Mouse (Mus musculus): ENCODE data around the gene Eif3b. TPM values are rescaled to one million over a fixed set of nuclear protein-coding genes. Genes with fewer than 3 reads are reported as not detected.

Gene Eif3b
- polyA plus RNA-seq, 1 experiment from 2014 or later: 166 TPM

Small RNA genes within 50 kb of the gene (microRNA-seq; reads per million reads assigned to microRNA genes)
- 1.3 reads per million for gene Mir7038

Other genes with a start within 250 kb of the Eif3b start
- gene Mad1l1, start 97.8 kb upstream of the Eif3b start, polyA plus RNA-seq (2014; fragmentation: Nextera tagmentation; extraction: Ambion mirVana): 37.5 and 44.2 TPM in 2 replicates
- 41.2 and 48.5 TPM in 2 replicates for gene Nudt1, start 97.7 kb upstream of the Eif3b start, polyA plus RNA-seq (2014; fragmentation: Nextera tagmentation; extraction: Ambion mirVana)
- 21.4 and 22.4 TPM in 2 replicates for gene Mrm2, start 87.4 kb upstream of the Eif3b start, polyA plus RNA-seq (2014; fragmentation: Nextera tagmentation; extraction: Ambion mirVana)
- gene Snx8, start 30.1 kb upstream of the Eif3b start, polyA plus RNA-seq (2014; fragmentation: Nextera tagmentation; extraction: Ambion mirVana): 7.4 and 9.9 TPM in 2 replicates
- gene Gm4869, start 26.3 kb downstream of the Eif3b start, polyA plus RNA-seq (2014; fragmentation: Nextera tagmentation; extraction: Ambion mirVana): not detected in 2 replicates
- 7.9 and 9.1 TPM in 2 replicates for gene Chst12, start 86.2 kb downstream of the Eif3b start, polyA plus RNA-seq (2014; fragmentation: Nextera tagmentation; extraction: Ambion mirVana)
- gene Grifin, start 145.7 kb downstream of the Eif3b start, polyA plus RNA-seq (2014; fragmentation: Nextera tagmentation; extraction: Ambion mirVana): 0.39 TPM in 1 of 2 replicates, not detected in the other
- gene Lfng, start 188.0 kb downstream of the Eif3b start, polyA plus RNA-seq (2014; fragmentation: Nextera tagmentation; extraction: Ambion mirVana): 38.3 and 40.5 TPM in 2 replicates
- gene Ttyh3, start 229.7 kb downstream of the Eif3b start, polyA plus RNA-seq (2014; fragmentation: Nextera tagmentation; extraction: Ambion mirVana): 42.9 and 46.4 TPM in 2 replicates